Mouse (Mus musculus): Measurements from ENCODE around the gene Ltbp1. TPM values are rescaled to one million over a fixed set of nuclear protein-coding genes. Genes with fewer than 3 reads are reported as not detected.
"Not testable (repeated sequence)": the region's sequence is repeated elsewhere in the genome, so short reads cannot be mapped to it uniquely, and the experiment has no call there.

Gene Ltbp1
- polyA plus RNA-seq, 1 experiment from 2014 or later, result 48.0 TPM

- ATAC-seq (ENCODE audit: insufficient number of reproducible peaks, low FRiP score, low TSS enrichment, low read depth), result no peak
Measured at GRCm38 (mm10) chr17:75115594-75115993, 110.2 kb downstream of the Ltbp1 start.

DNA sequence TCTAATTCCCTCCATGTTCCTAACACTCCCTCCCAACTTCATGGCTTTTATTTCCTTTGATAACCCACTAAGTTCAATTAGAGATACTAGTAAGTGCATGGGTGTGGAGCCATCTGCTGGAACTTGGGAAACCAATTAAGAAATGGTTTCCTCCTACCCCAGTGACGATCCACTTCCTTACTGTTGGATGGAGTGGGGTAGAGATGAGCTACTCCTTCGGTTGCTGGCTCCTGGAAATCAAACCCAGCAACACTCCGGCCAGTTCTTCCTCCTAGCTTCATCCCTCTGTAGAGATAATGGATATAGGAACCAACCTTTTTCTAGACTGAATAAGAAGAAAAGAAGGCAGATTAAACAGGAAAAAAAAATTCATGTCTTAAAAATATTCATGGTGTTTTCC lies 113.5 kb downstream of the Ltbp1 start:
- Histone ChIP-seq H3K27me3 (no peaks in the 10 kb centered on the region), H3K36me3 (no peaks in the 10 kb centered on the region), H3K27ac (replicated peaks) (no peak overlapping the region), H3K9ac (no peak overlapping the region), H3K9me3 (replicated peaks) (no peaks in the 10 kb centered on the region), H3K4me1 (peaks cover 6% of the 10 kb centered on the region; the same call in 1 of the 2 replicates), H3K4me2 (replicated peaks) (no peak overlapping the region), H3K4me3 (replicated peaks) (no peak overlapping the region)
- WGBS, result 90% methylated on average over 3 of the region's 3 CpGs
- no peak for ATAC-seq (ENCODE audit: insufficient number of reproducible peaks, low FRiP score, low TSS enrichment, low read depth)

More at GRCm38 (mm10) chr17:75115594-75115993, 110.2 kb downstream of the Ltbp1 start:
- 70% methylated on average over 8 of the region's 8 CpGs for WGBS
- H3K9me3 ChIP-seq (replicated peaks), result no peaks in the 10 kb centered on the region
- H3K4me3 ChIP-seq (replicated peaks), result no peak overlapping the region
- no peak overlapping the region for H3K4me2 ChIP-seq (replicated peaks)
- H3K4me1 ChIP-seq, result 0 out of 2 replicates have a peak, but pooled peaks cover 3% of the 10 kb centered on the region
- H3K36me3 ChIP-seq, result no peaks in the 10 kb centered on the region
- no peak overlapping the region for H3K27ac ChIP-seq (replicated peaks)
- no peaks in the 10 kb centered on the region for H3K27me3 ChIP-seq
- H3K9ac ChIP-seq, result no peak overlapping the region

- no peak overlapping the region for H3K9ac ChIP-seq
- no peaks in the 10 kb centered on the region for H3K9me3 ChIP-seq (replicated peaks)
- no peak overlapping the region for H3K4me3 ChIP-seq (replicated peaks)
- no peak overlapping the region for H3K4me2 ChIP-seq (replicated peaks)
- peaks cover 6% of the 10 kb centered on the region; the same call in 1 of the 2 replicates for H3K4me1 ChIP-seq
- no peaks in the 10 kb centered on the region for H3K36me3 ChIP-seq
- H3K27me3 ChIP-seq, result no peaks in the 10 kb centered on the region
- no peak for ATAC-seq (ENCODE audit: insufficient number of reproducible peaks, low FRiP score, low TSS enrichment, low read depth)
- H3K27ac ChIP-seq (replicated peaks), result no peak overlapping the region
- WGBS, result 68% methylated on average over 3 of the region's 3 CpGs
Measured at GRCm38 (mm10) chr17:75119422-75119821, 114.1 kb downstream of the Ltbp1 start.

GRCm38 (mm10) chr17:75120071-75120470 lies 114.7 kb downstream of the Ltbp1 start:
- Histone ChIP-seq H3K36me3 (no peaks in the 10 kb centered on the region), H3K27ac (replicated peaks) (no peak overlapping the region), H3K9me3 (replicated peaks) (no peaks in the 10 kb centered on the region), H3K9ac (no peak overlapping the region), H3K27me3 (no peaks in the 10 kb centered on the region), H3K4me2 (replicated peaks) (no peak overlapping the region), H3K4me1 (peaks cover 6% of the 10 kb centered on the region; the same call in 1 of the 2 replicates), H3K4me3 (replicated peaks) (no peak overlapping the region)
- no peak for ATAC-seq (ENCODE audit: insufficient number of reproducible peaks, low FRiP score, low TSS enrichment, low read depth)
- 55% methylated on average over 6 of the region's 6 CpGs for WGBS

GRCm38 (mm10) chr17:75122584-75123282 lies 117.4 kb downstream of the Ltbp1 start:
- Histone ChIP-seq H3K9ac (no peak overlapping the region), H3K36me3 (no peaks in the 10 kb centered on the region), H3K9me3 (replicated peaks) (no peaks in the 10 kb centered on the region), H3K4me1 (peaks cover 10% of the 10 kb centered on the region), H3K27me3 (no peaks in the 10 kb centered on the region), H3K4me3 (replicated peaks) (no peak overlapping the region), H3K4me2 (replicated peaks) (no peak overlapping the region), H3K27ac (replicated peaks) (no peak overlapping the region)
- ATAC-seq (ENCODE audit: insufficient number of reproducible peaks, low FRiP score, low TSS enrichment, low read depth), result no peak
- 66% methylated on average over 8 of the region's 8 CpGs for WGBS

GRCm38 (mm10) chr17:75128337-75128935 lies 123.1 kb downstream of the Ltbp1 start:
- Histone ChIP-seq H3K4me3 (replicated peaks) (no peak overlapping the region), H3K4me1 (peaks cover 8% of the 10 kb centered on the region), H3K27ac (replicated peaks) (no peak overlapping the region), H3K36me3 (no peaks in the 10 kb centered on the region), H3K27me3 (no peaks in the 10 kb centered on the region), H3K9me3 (replicated peaks) (no peaks in the 10 kb centered on the region), H3K4me2 (replicated peaks) (no peak overlapping the region), H3K9ac (no peak overlapping the region)
- 55% methylated on average over 8 of the region's 8 CpGs for WGBS
- no peak for ATAC-seq (ENCODE audit: insufficient number of reproducible peaks, low FRiP score, low TSS enrichment, low read depth)

- 82% methylated on average over 4 of the region's 4 CpGs for WGBS
- Histone ChIP-seq H3K9me3 (replicated peaks) (no peaks in the 10 kb centered on the region), H3K4me3 (replicated peaks) (no peak overlapping the region), H3K27me3 (no peaks in the 10 kb centered on the region), H3K27ac (replicated peaks) (no peak overlapping the region), H3K4me2 (replicated peaks) (no peak overlapping the region), H3K36me3 (no peaks in the 10 kb centered on the region), H3K4me1 (0 out of 2 replicates have a peak, but pooled peaks cover 3% of the 10 kb centered on the region), H3K9ac (no peak overlapping the region)
- ATAC-seq (ENCODE audit: insufficient number of reproducible peaks, low FRiP score, low TSS enrichment, low read depth), result no peak
Measured at GRCm38 (mm10) chr17:75133983-75134382, 128.6 kb downstream of the Ltbp1 start.

- no peaks in the 10 kb centered on the region for H3K4me1 ChIP-seq
- WGBS, result 89% methylated on average over 2 of the region's 2 CpGs
- H3K9me3 ChIP-seq (replicated peaks), result no peaks in the 10 kb centered on the region
- H3K36me3 ChIP-seq, result no peaks in the 10 kb centered on the region
- H3K4me2 ChIP-seq (replicated peaks), result no peak overlapping the region
- H3K27me3 ChIP-seq, result no peaks in the 10 kb centered on the region
- no peak for ATAC-seq (ENCODE audit: insufficient number of reproducible peaks, low FRiP score, low TSS enrichment, low read depth)
- H3K27ac ChIP-seq (replicated peaks), result no peak overlapping the region
- H3K4me3 ChIP-seq (replicated peaks), result no peak overlapping the region
- H3K9ac ChIP-seq, result no peak overlapping the region
Measured at GRCm38 (mm10) chr17:75139731-75140130, 134.4 kb downstream of the Ltbp1 start.

DNA sequence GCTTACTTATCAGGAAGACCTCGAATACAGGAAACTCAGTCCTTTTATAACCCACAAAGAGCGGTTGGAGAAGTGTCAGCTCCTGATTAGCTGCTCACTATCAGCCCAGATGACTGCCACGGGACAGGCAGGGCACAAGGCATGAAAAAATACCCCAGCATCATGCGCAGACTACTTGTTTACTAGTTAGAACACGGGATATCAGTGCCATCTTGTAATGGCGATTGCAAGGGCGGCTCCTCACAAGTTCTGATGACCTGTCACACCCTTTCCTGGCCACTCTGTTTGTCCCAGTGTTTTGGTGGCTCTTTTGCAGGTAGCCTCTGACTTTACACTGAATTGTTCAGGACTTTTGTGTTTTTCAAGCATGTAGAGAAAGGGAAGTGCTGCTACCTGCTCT lies 137.5 kb downstream of the Ltbp1 start:
- not testable (repeated sequence) for H3K4me1 ChIP-seq; H3K4me3 ChIP-seq (replicated peaks); H3K4me2 ChIP-seq (replicated peaks); H3K9ac ChIP-seq; H3K27me3 ChIP-seq; H3K36me3 ChIP-seq; H3K9me3 ChIP-seq (replicated peaks); ATAC-seq (ENCODE audit: insufficient number of reproducible peaks, low FRiP score, low TSS enrichment, low read depth); H3K27ac ChIP-seq (replicated peaks)
- WGBS, result 85% methylated on average over 7 of the region's 7 CpGs

- Histone ChIP-seq H3K4me2 (replicated peaks) (no peak overlapping the region), H3K27me3 (no peaks in the 10 kb centered on the region), H3K4me3 (replicated peaks) (no peak overlapping the region), H3K4me1 (no peaks in the 10 kb centered on the region), H3K27ac (replicated peaks) (no peak overlapping the region), H3K9me3 (replicated peaks) (no peaks in the 10 kb centered on the region), H3K36me3 (no peaks in the 10 kb centered on the region), H3K9ac (no peak overlapping the region)
- WGBS, result 62% methylated on average over 6 of the region's 6 CpGs
- ATAC-seq (ENCODE audit: insufficient number of reproducible peaks, low FRiP score, low TSS enrichment, low read depth), result no peak
Measured at GRCm38 (mm10) chr17:75143927-75144326, 138.6 kb downstream of the Ltbp1 start.

DNA sequence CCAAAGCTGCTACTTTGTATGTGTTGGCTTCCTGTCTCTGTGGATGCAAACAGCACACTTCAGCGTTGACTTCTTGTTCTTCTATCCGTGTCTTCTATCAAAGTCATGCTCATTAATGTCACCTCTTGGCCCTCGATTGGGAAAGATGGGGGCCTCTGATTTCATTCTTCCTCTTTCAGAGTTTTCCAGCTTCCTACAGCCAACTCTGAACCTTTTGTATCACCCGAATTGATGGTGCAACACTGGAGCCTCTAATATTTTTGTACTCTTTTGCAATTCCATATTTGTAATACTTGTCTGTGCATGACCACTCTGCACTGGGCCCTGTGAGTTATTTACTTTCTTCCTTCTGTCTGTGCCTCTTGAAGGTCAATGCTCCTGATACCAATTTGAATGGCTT lies 141.8 kb downstream of the Ltbp1 start:
- no peak overlapping the region for H3K27ac ChIP-seq (replicated peaks)
- no peaks in the 10 kb centered on the region for H3K27me3 ChIP-seq
- ATAC-seq (ENCODE audit: insufficient number of reproducible peaks, low FRiP score, low TSS enrichment, low read depth), result no peak
- H3K4me2 ChIP-seq (replicated peaks), result no peak overlapping the region
- H3K4me1 ChIP-seq, result no peaks in the 10 kb centered on the region
- no peaks in the 10 kb centered on the region for H3K9me3 ChIP-seq (replicated peaks)
- H3K36me3 ChIP-seq, result no peaks in the 10 kb centered on the region
- H3K9ac ChIP-seq, result no peak overlapping the region
- no peak overlapping the region for H3K4me3 ChIP-seq (replicated peaks)
- WGBS, result 86% methylated on average over 4 of the region's 4 CpGs

DNA sequence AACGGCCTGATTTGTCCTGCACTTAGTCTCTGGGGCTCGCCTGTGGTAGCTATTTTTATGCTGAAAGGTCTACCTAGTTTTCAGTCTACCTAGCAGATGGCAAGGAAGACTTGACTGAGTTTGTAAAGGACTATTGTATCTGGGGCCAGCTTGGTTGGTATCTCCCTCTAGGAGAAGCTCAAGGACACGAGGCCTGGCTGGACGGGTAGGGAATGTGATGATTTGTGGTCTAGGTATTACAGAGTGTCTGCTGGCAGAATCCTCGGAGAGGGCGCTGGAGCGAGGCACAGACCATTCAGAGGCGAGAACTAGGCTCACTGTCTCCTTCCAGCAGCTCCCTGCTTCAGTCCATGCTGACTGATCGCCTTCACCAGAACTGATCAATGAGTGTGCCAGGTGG lies 146.4 kb downstream of the Ltbp1 start:
- H3K9me3 ChIP-seq (replicated peaks), result no peaks in the 10 kb centered on the region
- H3K4me3 ChIP-seq (replicated peaks), result no peak overlapping the region
- H3K36me3 ChIP-seq, result no peaks in the 10 kb centered on the region
- H3K9ac ChIP-seq, result no peak overlapping the region
- ATAC-seq (ENCODE audit: insufficient number of reproducible peaks, low FRiP score, low TSS enrichment, low read depth), result no peak
- WGBS, result 82% methylated on average over 9 of the region's 9 CpGs
- no peaks in the 10 kb centered on the region for H3K27me3 ChIP-seq
- no peaks in the 10 kb centered on the region for H3K4me1 ChIP-seq
- no peak overlapping the region for H3K4me2 ChIP-seq (replicated peaks)
- H3K27ac ChIP-seq (replicated peaks), result no peak overlapping the region

All from embryonic facial prominence, embryonic 15.5 days (tissue).